Mouse (Mus musculus): ENCODE measurements around the gene Retreg3. TPM values are rescaled to one million over a fixed set of nuclear protein-coding genes. Genes with fewer than 3 reads are reported as not detected.

Retreg3 gene
- 22.2 and 27.8 TPM in 2 replicates for polyA plus RNA-seq (2016; fragmentation: Nextera tagmentation; extraction: Ambion mirVana)

DNA sequence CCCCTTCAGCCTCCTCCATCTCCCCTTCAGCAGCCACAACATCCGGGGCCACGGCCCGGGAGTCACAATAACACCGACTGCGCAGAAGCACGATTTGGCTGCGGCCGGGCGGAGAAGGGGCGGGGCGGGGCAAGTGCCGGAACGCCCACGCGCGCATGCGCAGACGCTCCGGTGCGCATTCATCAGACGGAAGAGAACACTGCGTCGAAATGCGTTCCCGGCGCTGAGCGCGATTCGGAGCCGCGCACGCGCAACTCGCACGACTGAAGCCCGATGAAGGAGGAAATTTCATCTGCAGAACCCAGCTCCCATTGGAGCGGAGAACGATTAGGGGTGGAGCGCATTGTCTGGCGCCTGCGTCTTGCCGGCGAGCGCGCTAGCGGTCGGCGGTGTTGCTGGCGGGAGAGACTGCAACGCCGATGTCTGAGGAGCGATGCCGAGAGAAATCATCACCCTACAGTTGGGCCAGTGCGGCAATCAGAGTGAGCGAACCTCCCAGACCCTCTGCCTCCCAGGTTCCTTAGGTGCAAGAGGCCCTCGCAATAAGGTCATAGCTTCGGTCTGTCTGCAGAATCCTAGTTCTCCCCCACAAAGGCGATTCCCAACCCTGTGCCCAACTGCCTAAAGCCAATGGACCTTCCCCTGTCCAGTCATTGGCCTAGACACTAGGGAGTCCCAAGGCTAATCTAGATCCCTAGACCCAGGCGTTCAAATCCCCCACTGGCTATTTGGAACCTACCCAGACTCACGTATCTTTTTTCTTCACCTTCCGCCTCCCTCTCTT is at the start of gene Retreg3, which contains the start of gene Tubg1:
Gene Retreg3, minus strand, starts transcription at position 133 of the 784 bp plus-strand sequence.
Gene Tubg1, plus strand, starts transcription at position 178 of the 784 bp plus-strand sequence.
- Histone ChIP-seq H3K4me3 (peak within 1 kb of the TSS; percentile 93), H3K27me3 (replicated peaks) (no peaks in the 10 kb centered on the region), H3K27ac (peak within 1 kb of the TSS; percentile 78), H3K9ac (peak within 1 kb of the TSS; percentile 93), H3K9me3 (no peaks in the 10 kb centered on the region), H3K4me2 (replicated peaks) (peak within 1 kb of the TSS; percentile 93), H3K4me1 (peaks cover 25% of the 10 kb centered on the region), H3K36me3 (peaks cover 28% of the 10 kb centered on the region)
- ATAC-seq (ENCODE audit: low FRiP score, low read depth) = peak; percentile 93
- WGBS = under 1% methylated on average over 61 of the region's 61 CpGs

DNA sequence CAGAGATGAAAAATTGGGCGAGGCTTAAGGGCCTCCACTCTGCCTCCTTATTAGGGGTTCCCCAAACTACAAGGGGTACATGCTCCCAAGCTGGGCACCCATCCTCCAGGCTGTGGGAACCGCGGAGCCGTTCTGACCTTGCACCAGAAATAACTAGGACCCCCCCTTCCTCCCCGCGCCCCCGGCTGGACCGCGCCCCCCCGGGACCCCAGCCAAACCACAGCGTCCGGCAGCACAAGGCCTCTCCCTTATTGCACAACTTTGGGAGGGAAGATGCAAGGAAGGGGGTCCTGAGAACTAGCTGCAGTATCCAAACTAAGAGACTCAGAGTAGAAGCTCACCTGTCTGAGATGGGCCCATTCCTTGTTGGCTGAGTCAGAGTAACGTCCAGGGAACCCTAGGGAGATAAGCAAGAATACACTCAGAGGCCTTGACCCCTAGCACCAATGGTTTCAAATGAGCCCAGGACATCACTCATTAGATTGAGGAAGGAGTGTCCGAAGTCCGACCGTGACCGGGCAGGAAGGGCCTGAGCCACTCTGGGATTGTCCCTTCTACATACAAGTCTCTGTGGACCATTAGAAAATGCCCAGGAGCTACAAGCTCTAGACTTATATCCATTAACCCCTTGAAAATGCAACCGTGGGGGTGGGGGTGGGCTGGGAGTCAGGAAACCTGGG is 48.7 kb upstream of the Retreg3 start:
- no peak for ATAC-seq (ENCODE audit: low FRiP score, low read depth)
- H3K4me2 ChIP-seq (replicated peaks) = peak overlapping the region; percentile 86
- no peak overlapping the region for H3K4me3 ChIP-seq
- 62% methylated on average over 18 of the region's 18 CpGs for WGBS
- no peak overlapping the region for H3K27ac ChIP-seq
- H3K36me3 ChIP-seq = peaks cover 20% of the 10 kb centered on the region
- H3K4me1 ChIP-seq = peaks cover 47% of the 10 kb centered on the region
- peaks cover 75% of the 10 kb centered on the region for H3K27me3 ChIP-seq (replicated peaks)
- no peaks in the 10 kb centered on the region for H3K9me3 ChIP-seq
- no peak overlapping the region for H3K9ac ChIP-seq

DNA sequence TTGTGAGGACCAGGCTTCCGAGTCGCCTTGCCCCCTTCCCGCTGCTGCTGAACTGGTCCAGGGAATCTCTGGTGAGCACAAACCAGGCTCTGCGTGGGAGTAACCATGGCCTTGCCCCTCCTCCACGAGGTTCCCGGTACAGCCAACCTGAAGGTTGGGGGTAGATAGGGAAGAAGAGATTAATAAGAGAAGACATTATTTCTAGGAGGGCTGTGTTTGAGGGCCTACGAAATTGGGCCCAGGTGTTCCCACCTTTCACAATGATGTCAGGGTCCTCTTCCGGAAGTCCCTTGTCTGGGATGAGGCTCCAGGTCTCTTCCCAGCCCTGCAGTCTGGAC is 48.2 kb upstream of the Retreg3 start:
- no peak for ATAC-seq (ENCODE audit: low FRiP score, low read depth)
- Histone ChIP-seq H3K27ac (no peak overlapping the region), H3K9ac (no peak overlapping the region), H3K27me3 (replicated peaks) (peaks cover 75% of the 10 kb centered on the region), H3K4me2 (replicated peaks) (0 out of 2 replicates have a peak overlapping the region, but pooled peaks have one; percentile 86), H3K9me3 (no peaks in the 10 kb centered on the region), H3K4me3 (no peak overlapping the region), H3K4me1 (peaks cover 42% of the 10 kb centered on the region), H3K36me3 (peaks cover 25% of the 10 kb centered on the region)
- WGBS = 42% methylated on average over 8 of the region's 8 CpGs

DNA sequence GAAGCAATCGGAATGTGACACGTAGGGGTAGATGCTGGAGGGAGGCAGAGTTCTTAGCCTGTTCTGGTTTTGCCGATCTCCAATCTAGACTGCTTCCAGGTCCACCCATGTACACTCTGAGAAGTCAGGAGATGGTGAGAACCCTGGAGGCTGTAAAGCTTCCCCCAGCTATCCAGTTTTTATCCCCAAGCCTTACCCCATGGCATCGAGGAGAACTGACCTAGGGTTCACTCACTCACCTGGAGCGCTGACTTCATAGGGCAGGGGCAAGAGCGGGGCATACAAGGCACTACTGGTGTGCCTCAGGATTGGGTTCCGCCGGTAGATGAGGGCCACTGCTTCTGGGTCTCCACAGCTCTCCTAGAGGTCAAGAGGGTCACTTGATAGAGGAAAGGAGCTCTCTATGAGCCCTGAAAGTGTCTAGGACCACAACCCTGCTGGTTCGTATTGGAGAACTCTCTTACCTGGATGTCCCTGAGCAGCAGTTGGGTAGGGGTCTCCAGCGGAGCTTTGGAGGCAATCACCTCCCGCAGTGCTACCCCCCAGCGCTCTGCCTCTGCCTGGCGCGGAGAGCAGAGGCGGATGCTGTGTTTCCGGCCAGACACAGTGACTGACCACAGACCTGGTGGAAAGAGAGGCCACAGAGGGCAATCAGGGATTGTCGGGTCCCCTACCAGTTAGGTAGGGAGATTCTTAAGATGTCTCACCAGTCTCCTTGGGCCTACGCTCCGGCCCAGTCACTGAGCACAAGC is 47.7 kb upstream of the Retreg3 start:
- Histone ChIP-seq H3K27me3 (replicated peaks) (peaks cover 79% of the 10 kb centered on the region), H3K36me3 (peaks cover 25% of the 10 kb centered on the region), H3K9ac (no peak overlapping the region), H3K4me2 (replicated peaks) (no peak overlapping the region), H3K4me3 (no peak overlapping the region), H3K4me1 (peaks cover 39% of the 10 kb centered on the region), H3K9me3 (no peaks in the 10 kb centered on the region), H3K27ac (no peak overlapping the region)
- no peak for ATAC-seq (ENCODE audit: low FRiP score, low read depth)
- WGBS = 43% methylated on average over 19 of the region's 19 CpGs

DNA sequence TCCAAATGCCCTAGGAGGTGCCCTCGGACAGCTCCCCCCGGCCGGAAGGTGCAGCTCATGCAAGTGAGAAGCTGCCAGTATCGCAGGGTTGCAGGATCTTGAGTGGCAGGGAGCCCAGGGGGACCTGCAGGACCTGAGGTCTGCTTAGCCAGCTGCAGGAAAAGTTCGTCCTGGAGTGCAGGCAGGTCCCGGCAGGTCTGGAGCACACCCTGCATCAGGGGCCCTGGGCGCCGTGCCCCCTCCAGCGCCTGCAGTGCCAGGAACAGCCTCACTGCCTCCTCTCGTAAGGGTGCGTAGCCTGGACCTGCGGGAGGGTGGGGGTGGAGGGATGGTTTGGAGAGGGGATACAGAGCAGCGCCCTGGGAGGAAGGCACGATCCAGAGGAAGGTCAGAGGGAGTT is 46.7 kb upstream of the Retreg3 start:
- Histone ChIP-seq H3K27me3 (replicated peaks) (peaks cover 89% of the 10 kb centered on the region), H3K36me3 (peaks cover 31% of the 10 kb centered on the region), H3K4me1 (peaks cover 35% of the 10 kb centered on the region), H3K4me3 (no peak overlapping the region), H3K27ac (no peak overlapping the region), H3K4me2 (replicated peaks) (no peak overlapping the region), H3K9me3 (no peaks in the 10 kb centered on the region), H3K9ac (no peak overlapping the region)
- no peak for ATAC-seq (ENCODE audit: low FRiP score, low read depth)
- 29% methylated on average over 14 of the region's 14 CpGs for WGBS

DNA sequence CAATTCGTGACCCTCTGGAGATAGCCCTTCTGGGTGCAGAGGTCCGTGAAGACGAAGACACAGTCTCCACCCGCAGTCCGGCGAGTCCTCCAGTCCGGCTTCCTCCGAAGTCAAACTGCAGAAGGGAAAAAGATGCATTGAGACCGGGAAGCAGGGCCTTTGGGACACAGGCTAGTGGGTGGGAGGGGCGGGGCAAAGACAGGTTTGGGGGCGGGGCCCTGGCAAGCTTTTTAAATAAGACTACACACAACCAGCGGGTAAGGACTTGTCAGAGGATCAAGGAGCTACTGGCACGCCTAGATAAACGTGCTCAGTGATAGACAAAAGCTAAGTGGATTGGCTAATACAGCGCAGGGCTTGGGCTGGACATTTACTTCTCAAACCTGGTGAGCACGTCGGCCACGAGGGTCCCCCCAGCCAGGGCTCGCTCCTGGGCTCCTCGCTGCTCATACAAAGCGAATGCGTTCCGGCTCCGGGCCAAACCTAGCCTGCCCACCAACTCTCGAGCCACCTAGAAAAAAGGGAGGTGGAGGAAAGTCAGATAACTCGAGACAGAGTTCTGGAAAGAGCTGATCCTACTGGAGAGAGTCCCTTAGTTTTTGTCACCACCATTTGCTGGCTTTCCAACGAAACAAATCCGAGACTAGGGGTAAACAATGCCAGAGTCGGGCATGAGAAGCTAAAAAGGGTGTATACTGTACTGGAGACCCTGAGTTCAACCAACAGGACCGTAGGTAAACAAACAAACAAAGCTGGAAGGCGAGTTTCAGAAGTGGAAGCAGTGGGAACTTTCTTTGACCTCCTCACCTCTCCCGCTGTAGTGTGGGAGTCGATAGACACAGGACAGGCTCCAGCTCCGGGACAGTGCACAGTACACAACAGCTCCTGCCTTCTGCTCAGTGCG is 45.2 kb upstream of the Retreg3 start:
- H3K9me3 ChIP-seq = no peaks in the 10 kb centered on the region
- H3K4me1 ChIP-seq = peaks cover 26% of the 10 kb centered on the region
- peaks cover 89% of the 10 kb centered on the region for H3K27me3 ChIP-seq (replicated peaks)
- H3K4me2 ChIP-seq (replicated peaks) = peak overlapping the region; percentile 55; the same call in 1 of the 2 replicates
- peaks cover 31% of the 10 kb centered on the region for H3K36me3 ChIP-seq
- no peak overlapping the region; the same call in 1 of the 2 replicates for H3K4me3 ChIP-seq
- H3K27ac ChIP-seq = no peak overlapping the region
- ATAC-seq (ENCODE audit: low FRiP score, low read depth) = no peak
- H3K9ac ChIP-seq = no peak overlapping the region
- WGBS = 9% methylated on average over 35 of the region's 35 CpGs

DNA sequence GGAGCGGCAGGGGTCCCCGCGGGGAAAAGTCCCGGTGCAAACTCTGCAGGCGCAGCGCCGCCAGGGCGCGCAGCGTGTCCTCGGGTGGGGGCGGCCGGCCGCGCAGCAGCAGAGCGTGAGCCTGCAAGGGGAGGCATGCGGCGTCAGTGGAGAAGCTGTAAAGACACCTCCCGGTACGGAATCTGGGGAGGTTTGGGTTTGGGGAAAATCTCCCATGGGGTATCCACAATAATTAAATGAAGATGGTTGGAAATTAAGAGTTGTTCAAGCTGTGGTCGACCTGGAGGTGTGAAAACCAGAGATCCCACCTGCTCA is 44.6 kb upstream of the Retreg3 start:
- Histone ChIP-seq H3K27ac (no peak overlapping the region), H3K4me3 (peak overlapping the region; percentile 26), H3K4me2 (replicated peaks) (peak overlapping the region; percentile 55), H3K36me3 (peaks cover 31% of the 10 kb centered on the region), H3K27me3 (replicated peaks) (peaks cover 84% of the 10 kb centered on the region), H3K4me1 (peaks cover 19% of the 10 kb centered on the region), H3K9ac (no peak overlapping the region), H3K9me3 (no peaks in the 10 kb centered on the region)
- 4% methylated on average over 21 of the region's 21 CpGs for WGBS
- ATAC-seq (ENCODE audit: low FRiP score, low read depth) = no peak

DNA sequence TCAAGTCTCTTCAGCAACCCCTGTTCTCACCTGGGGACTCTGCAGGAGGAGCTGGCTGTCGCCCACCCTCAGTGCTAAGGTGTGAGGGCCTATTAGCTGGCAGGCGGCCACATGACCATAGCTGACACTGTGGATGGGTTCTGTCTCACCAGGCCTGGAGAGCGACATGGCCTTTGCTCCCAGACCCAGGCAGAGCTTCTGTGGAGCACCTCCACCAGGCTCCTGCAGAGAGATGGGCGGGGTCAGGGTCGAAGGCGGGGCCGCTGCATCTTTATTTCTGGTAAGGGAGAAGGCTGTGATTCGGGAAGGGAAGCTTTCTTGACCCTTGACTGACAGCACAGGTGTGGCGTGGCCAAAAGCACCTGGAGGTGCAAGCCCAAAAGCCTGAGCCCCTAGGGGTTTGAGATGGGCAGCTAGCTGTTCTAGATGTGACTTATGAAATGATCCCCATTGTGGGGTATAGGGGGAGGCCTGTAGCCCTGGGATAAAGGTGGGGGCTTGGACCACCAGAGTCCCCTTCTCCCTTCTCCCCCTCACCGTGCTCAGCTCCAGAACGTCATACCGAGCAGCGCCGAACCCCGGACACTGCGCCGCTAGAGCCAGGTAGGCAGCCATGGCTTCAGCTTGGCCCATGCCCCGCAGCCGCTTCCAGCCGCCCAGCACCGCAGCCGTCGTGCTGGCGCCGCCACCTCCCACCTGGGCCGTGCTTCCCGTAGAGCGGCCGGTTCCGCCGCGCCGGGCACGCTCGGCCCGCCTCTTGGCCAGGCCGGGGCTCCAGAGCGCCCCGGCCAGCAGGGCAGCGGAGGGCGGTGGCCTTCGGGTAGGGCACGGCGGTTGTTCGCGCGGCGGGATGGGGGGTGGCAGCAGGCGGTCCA is 44.0 kb upstream of the Retreg3 start:
- no peak overlapping the region for H3K27ac ChIP-seq
- WGBS = 6% methylated on average over 49 of the region's 49 CpGs

DNA sequence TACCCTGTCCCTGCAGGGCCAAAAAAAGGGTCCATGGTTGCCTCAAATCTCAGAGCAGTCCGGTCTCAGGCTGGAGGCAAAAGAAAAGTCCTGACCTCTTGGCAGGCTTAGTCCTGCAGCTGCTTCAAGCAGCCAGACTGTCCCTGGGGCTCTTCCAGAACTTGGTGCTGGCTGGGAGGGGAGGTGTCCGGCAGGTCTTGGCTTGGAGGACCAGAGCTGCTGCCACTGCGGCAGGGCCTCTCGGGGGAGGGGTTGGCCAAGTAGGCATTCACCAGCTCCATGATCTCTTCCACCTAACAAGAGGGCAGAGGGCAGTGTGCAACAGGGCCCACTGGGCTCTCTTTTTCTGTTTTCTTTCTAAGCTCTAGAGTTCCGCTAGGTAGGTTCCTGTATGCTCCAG is 43.1 kb upstream of the Retreg3 start:
- H3K4me1 ChIP-seq = peaks cover 13% of the 10 kb centered on the region
- no peaks in the 10 kb centered on the region for H3K9me3 ChIP-seq
- H3K9ac ChIP-seq = no peak overlapping the region
- H3K36me3 ChIP-seq = peaks cover 30% of the 10 kb centered on the region
- ATAC-seq (ENCODE audit: low FRiP score, low read depth) = no peak
- no peak overlapping the region for H3K4me3 ChIP-seq
- WGBS = 45% methylated on average over 5 of the region's 5 CpGs
- H3K4me2 ChIP-seq (replicated peaks) = no peak overlapping the region
- H3K27me3 ChIP-seq (replicated peaks) = peaks cover 73% of the 10 kb centered on the region
- H3K27ac ChIP-seq = no peak overlapping the region

More for the DNA sequence above, 44.0 kb upstream of the Retreg3 start:
- Histone ChIP-seq H3K4me1 (peaks cover 13% of the 10 kb centered on the region), H3K4me3 (peak overlapping the region; percentile 26), H3K36me3 (peaks cover 31% of the 10 kb centered on the region), H3K4me2 (replicated peaks) (peak overlapping the region; percentile 55), H3K9ac (no peak overlapping the region), H3K27me3 (replicated peaks) (peaks cover 78% of the 10 kb centered on the region), H3K9me3 (no peaks in the 10 kb centered on the region)
- no peak for ATAC-seq (ENCODE audit: low FRiP score, low read depth)

DNA sequence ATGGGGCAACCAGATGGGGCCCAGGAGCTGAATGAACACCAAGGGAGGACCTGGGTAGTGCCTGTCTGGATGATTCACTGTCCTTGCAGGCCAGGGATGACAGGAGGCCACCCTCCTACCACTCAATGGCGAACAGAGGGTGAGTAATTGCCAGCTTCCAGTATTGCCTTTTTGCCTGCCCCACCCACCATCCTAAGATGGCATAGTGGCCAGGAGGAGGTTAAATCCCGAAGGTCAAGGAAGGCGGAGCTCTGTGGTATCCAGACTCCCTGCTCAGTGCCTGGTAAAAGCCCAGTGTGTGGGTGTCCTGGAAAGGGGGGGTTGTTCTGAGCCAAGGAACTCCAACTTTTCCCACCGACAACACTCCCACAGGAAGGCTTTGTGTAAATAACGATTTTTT is 42.6 kb upstream of the Retreg3 start:
- Histone ChIP-seq H3K9me3 (no peaks in the 10 kb centered on the region), H3K27ac (no peak overlapping the region), H3K36me3 (peaks cover 26% of the 10 kb centered on the region), H3K27me3 (replicated peaks) (peaks cover 69% of the 10 kb centered on the region), H3K4me2 (replicated peaks) (no peak overlapping the region), H3K4me3 (no peak overlapping the region), H3K9ac (0 out of 2 replicates have a peak overlapping the region, but pooled peaks have one; percentile 0), H3K4me1 (peaks cover 13% of the 10 kb centered on the region)
- ATAC-seq (ENCODE audit: low FRiP score, low read depth) = no peak
- 48% methylated on average over 5 of the region's 5 CpGs for WGBS

DNA sequence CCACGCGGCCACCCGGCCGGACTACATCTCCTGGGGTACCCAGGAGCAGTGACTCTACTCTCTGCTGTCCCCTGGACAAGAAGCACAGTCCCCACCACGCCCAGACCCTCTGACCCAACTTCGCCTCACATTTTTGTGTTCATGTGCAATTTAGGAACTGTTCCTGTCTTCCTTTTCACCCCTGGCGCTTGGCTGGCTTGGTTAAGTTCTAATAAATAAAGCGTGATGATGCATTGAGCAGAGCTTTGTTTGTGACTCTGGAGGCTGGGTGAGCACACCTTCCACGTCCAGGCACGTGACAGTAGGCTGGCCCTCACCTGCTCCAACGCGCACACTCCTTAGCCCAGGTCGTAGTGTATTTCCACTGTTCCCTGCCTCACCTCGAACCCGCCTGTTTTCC is 41.9 kb upstream of the Retreg3 start:
- no peak for ATAC-seq (ENCODE audit: low FRiP score, low read depth)
- Histone ChIP-seq H3K27me3 (replicated peaks) (peaks cover 61% of the 10 kb centered on the region), H3K4me3 (no peak overlapping the region), H3K36me3 (peaks cover 21% of the 10 kb centered on the region), H3K9ac (no peak overlapping the region), H3K4me2 (replicated peaks) (no peak overlapping the region), H3K4me1 (peaks cover 14% of the 10 kb centered on the region), H3K9me3 (no peaks in the 10 kb centered on the region), H3K27ac (no peak overlapping the region)
- WGBS = 86% methylated on average over 15 of the region's 15 CpGs

Measured in neural tube, embryonic 12.5 days (tissue).